Mouse (Mus musculus): Measurements from ENCODE around the gene Fmnl2. TPM values are rescaled to one million over a fixed set of nuclear protein-coding genes. Genes with fewer than 3 reads are reported as not detected.

Gene Fmnl2
- total and polyA plus RNA-seq, 3 experiments: 0.42 to 2.8 (median 2.1) TPM

DNA sequence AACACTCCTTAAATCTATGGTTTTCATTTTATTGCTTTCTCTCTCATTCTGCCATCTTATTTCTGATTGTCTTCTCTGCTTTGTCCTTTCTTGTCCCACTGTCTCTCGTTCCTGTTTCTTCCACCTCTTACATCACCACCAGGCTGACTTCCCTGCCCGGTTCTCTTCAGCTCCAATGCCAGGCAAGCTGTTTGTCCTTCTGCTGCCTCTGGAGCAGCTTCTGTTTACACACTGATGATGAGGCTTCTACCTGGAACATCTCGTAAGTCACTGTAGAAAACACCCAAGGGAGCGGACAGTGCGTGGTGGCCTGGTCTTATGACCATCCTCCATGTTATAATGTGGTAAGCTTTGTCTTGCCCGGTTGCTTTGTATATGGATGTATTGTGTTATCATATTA, 198.9 kb downstream of the Fmnl2 start:
- H3K4me2 ChIP-seq (ENCODE audit: insufficient read depth, low read depth, poor library complexity, severe bottlenecking): no peak overlapping the region
- H3K27ac ChIP-seq (ENCODE audit: insufficient read depth, low read depth): no peak overlapping the region
- in situ Hi-C loops (cut with MboI; ENCODE audit: low pct_ligation_motif_present, low pct_unique_long_range_greater_than_20kb, low sequenced_read_pairs) (no loop called here), dilution Hi-C loops (cut with MboI; ENCODE audit: extremely low pct_ligation_motif_present, extremely low pct_unique_long_range_greater_than_20kb, low sequenced_read_pairs) (no loop called here)
- H3K27me3 ChIP-seq (replicated peaks): no peaks in the 10 kb centered on the region
- TF ChIP-seq ETS1 (conservative IDR thresholded peaks at IDR 0.05; ENCODE audit: low read depth, low read length) (no peak), USF1 (IDR thresholded peaks at IDR 0.05; ENCODE audit: low read depth, low read length) (no peak), ZC3H11A (IDR thresholded peaks at IDR 0.05; ENCODE audit: low read depth, low read length) (no peak), CTCF (conservative IDR thresholded peaks at IDR 0.05 in 1 of 2, IDR thresholded peaks at IDR 0.05 in 1 of 2; ENCODE audit: low read depth in 2 of 2, low read length in 2 of 2) (no peak), ZNF384 (IDR thresholded peaks at IDR 0.05; ENCODE audit: low read depth, low read length) (no peak), MXI1 (IDR thresholded peaks at IDR 0.05; ENCODE audit: low read depth, low read length) (no peak), JUN (IDR thresholded peaks at IDR 0.05; ENCODE audit: insufficient read depth, low read depth, low read length) (no peak), TBP (conservative IDR thresholded peaks at IDR 0.05; ENCODE audit: low read depth, low read length) (no peak), NRF1 (IDR thresholded peaks at IDR 0.05; ENCODE audit: low read depth, low read length) (no peak), PAX5 (IDR thresholded peaks at IDR 0.05; ENCODE audit: low read length) (no peak), MAX (IDR thresholded peaks at IDR 0.05; ENCODE audit: low read length) (no peak), BHLHE40 (IDR thresholded peaks at IDR 0.05; ENCODE audit: low read depth, low read length) (no peak), MYC (IDR thresholded peaks at IDR 0.05; ENCODE audit: low read depth, low read length) (no peak), SIN3A (IDR thresholded peaks at IDR 0.05; ENCODE audit: low read length) (no peak), POLR2A (IDR thresholded peaks at IDR 0.05; ENCODE audit: low read depth, low read length) (no peak), HCFC1 (IDR thresholded peaks at IDR 0.05; ENCODE audit: low read depth, low read length) (no peak)
- H3K79me2 ChIP-seq (replicated peaks; ENCODE audit: control insufficient read depth, extremely low read depth, insufficient read depth, poor library complexity, severe bottlenecking): no peaks in the 10 kb centered on the region
- H3K4me3 ChIP-seq (replicated peaks in 1 of 3; ENCODE audit: low read depth in 2 of 3, low read length in 2 of 3, poor library complexity in 1 of 3): no peak overlapping the region
- H3K9me3 ChIP-seq (replicated peaks; ENCODE audit: low read length): no peaks in the 10 kb centered on the region
- peaks cover 0 to 1% of the 10 kb centered on the region in 2 experiments; a peak in 1 of 4 replicates for H3K4me1 ChIP-seq (ENCODE audit: control insufficient read depth in 1 of 2, insufficient read depth in 2 of 2)
- H3K36me3 ChIP-seq (replicated peaks in 1 of 2; ENCODE audit: control insufficient read depth in 1 of 2, insufficient read depth in 1 of 2, low read length in 1 of 2): no peaks in the 10 kb centered on the region
- DNase-seq (ENCODE audit: extremely low read depth): no peak
- H3K9ac ChIP-seq (ENCODE audit: insufficient read depth, low read depth): no peak overlapping the region

DNA sequence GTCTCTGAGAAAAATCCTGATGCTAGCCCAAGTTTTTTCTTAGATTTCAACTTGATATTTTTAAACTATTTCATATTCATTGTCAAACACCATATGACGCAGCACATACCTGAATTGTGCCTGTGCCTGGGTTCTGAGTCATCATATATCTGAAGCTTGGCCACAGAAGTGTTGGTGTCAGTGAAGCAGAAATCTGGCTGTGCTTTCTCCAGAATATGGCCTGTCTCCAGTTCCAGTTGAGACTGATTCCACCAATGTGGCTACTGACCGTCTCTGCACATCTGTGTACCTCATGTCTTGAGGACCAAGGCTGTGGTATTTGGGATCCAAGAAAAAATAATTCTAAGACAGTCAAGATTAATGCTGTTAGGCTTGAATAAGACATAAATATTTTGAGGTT, 199.6 kb downstream of the Fmnl2 start:
- no peak overlapping the region for H3K9ac ChIP-seq (ENCODE audit: insufficient read depth, low read depth)
- peaks cover 0 to 8% of the 10 kb centered on the region in 2 experiments; a peak in 1 of 4 replicates for H3K4me1 ChIP-seq (ENCODE audit: control insufficient read depth in 1 of 2, insufficient read depth in 2 of 2)
- no peaks in the 10 kb centered on the region for H3K79me2 ChIP-seq (replicated peaks; ENCODE audit: control insufficient read depth, extremely low read depth, insufficient read depth, poor library complexity, severe bottlenecking)
- H3K27me3 ChIP-seq (replicated peaks): no peaks in the 10 kb centered on the region
- no peak for DNase-seq (ENCODE audit: extremely low read depth)
- H3K4me2 ChIP-seq (ENCODE audit: insufficient read depth, low read depth, poor library complexity, severe bottlenecking): no peak overlapping the region
- no peak overlapping the region for H3K4me3 ChIP-seq (replicated peaks in 1 of 3; ENCODE audit: low read depth in 2 of 3, low read length in 2 of 3, poor library complexity in 1 of 3)
- H3K27ac ChIP-seq (ENCODE audit: insufficient read depth, low read depth): no peak overlapping the region
- dilution Hi-C loops (cut with MboI; ENCODE audit: extremely low pct_ligation_motif_present, extremely low pct_unique_long_range_greater_than_20kb, low sequenced_read_pairs) (no loop called here), in situ Hi-C loops (cut with MboI; ENCODE audit: low pct_ligation_motif_present, low pct_unique_long_range_greater_than_20kb, low sequenced_read_pairs) (no loop called here)
- H3K36me3 ChIP-seq (replicated peaks in 1 of 2; ENCODE audit: control insufficient read depth in 1 of 2, insufficient read depth in 1 of 2, low read length in 1 of 2): no peaks in the 10 kb centered on the region
- H3K9me3 ChIP-seq (replicated peaks; ENCODE audit: low read length): no peaks in the 10 kb centered on the region
- TF ChIP-seq IRF4 (IDR thresholded peaks at IDR 0.05; ENCODE audit: low read depth, low read length) (no peak), MEF2A (IDR thresholded peaks at IDR 0.05; ENCODE audit: borderline replicate concordance, low read depth, low read length) (no peak), E2F4 (IDR thresholded peaks at IDR 0.05; ENCODE audit: insufficient replicate concordance, low read depth, low read length) (no peak), UBTF (IDR thresholded peaks at IDR 0.05; ENCODE audit: low read depth, low read length) (no peak), EP300 (IDR thresholded peaks at IDR 0.05; ENCODE audit: low read length) (no peak)

Data from CH12.LX (cell line).